Mouse (Mus musculus): ENCODE data around the gene Smndc1.

Smndc1 gene

GRCm38 (mm10) chr19:53390495-53391007 is at the start of gene Smndc1:
Gene Smndc1, minus strand, starts transcription at chr19:53390578.
- peak; percentile 97 to 98 for DNase-seq (ENCODE audit: low spot score in 2 of 2)

- no peak for DNase-seq (ENCODE audit: low spot score in 2 of 2)
These were observed 49.0 kb upstream of the Smndc1 start for GRCm38 (mm10) chr19:53439340-53439739.

- no peak for DNase-seq (ENCODE audit: low spot score in 2 of 2)
These were observed 47.6 kb upstream of the Smndc1 start for GRCm38 (mm10) chr19:53437991-53438390.

- no peak for DNase-seq (ENCODE audit: low spot score in 2 of 2)
These were observed 47.1 kb upstream of the Smndc1 start for GRCm38 (mm10) chr19:53437311-53437958.

GRCm38 (mm10) chr19:53433949-53434689 is 43.7 kb upstream of the Smndc1 start:
- DNase-seq (ENCODE audit: low spot score in 2 of 2), result peak in 1 of 2 experiments; percentile 44

- no peak for DNase-seq (ENCODE audit: low spot score in 2 of 2)
These were observed 40.6 kb upstream of the Smndc1 start for GRCm38 (mm10) chr19:53431003-53431402.

- no peak for DNase-seq (ENCODE audit: low spot score in 2 of 2)
These were observed 40.0 kb upstream of the Smndc1 start for GRCm38 (mm10) chr19:53430356-53430755.

- no peak for DNase-seq (ENCODE audit: low spot score in 2 of 2)
These were observed 37.4 kb upstream of the Smndc1 start for GRCm38 (mm10) chr19:53427817-53428216.

GRCm38 (mm10) chr19:53427346-53427745 is 37.0 kb upstream of the Smndc1 start:
- DNase-seq (ENCODE audit: low spot score in 2 of 2), result no peak

GRCm38 (mm10) chr19:53425824-53426223 is 35.4 kb upstream of the Smndc1 start:
- no peak for DNase-seq (ENCODE audit: low spot score in 2 of 2)

- DNase-seq (ENCODE audit: low spot score in 2 of 2), result peak; percentile 53 to 69
These were observed 34.3 kb upstream of the Smndc1 start for GRCm38 (mm10) chr19:53424629-53425028.

GRCm38 (mm10) chr19:53423816-53424465 is 33.6 kb upstream of the Smndc1 start:
- DNase-seq (ENCODE audit: low spot score in 2 of 2), result no peak

- peak; percentile 45 to 72 for DNase-seq (ENCODE audit: low spot score in 2 of 2)
These were observed 33.0 kb upstream of the Smndc1 start for GRCm38 (mm10) chr19:53423341-53423753.

GRCm38 (mm10) chr19:53422358-53423308 is 32.3 kb upstream of the Smndc1 start:
- DNase-seq (ENCODE audit: low spot score in 2 of 2), result no peak

GRCm38 (mm10) chr19:53421583-53422188 is 31.3 kb upstream of the Smndc1 start:
- no peak for DNase-seq (ENCODE audit: low spot score in 2 of 2)

- peak; percentile 39 to 46 for DNase-seq (ENCODE audit: low spot score in 2 of 2)
These were observed 30.7 kb upstream of the Smndc1 start for GRCm38 (mm10) chr19:53420924-53421582.

GRCm38 (mm10) chr19:53419834-53420233 is 29.5 kb upstream of the Smndc1 start:
- peak; percentile 50 to 74 for DNase-seq (ENCODE audit: low spot score in 2 of 2)

GRCm38 (mm10) chr19:53415198-53415597 is 24.8 kb upstream of the Smndc1 start:
- DNase-seq (ENCODE audit: low spot score in 2 of 2), result no peak

- DNase-seq (ENCODE audit: low spot score in 2 of 2), result no peak
These were observed 24.3 kb upstream of the Smndc1 start for GRCm38 (mm10) chr19:53414650-53415049.

All from spleen, postnatal 14 days (tissue).